Mouse (Mus musculus): ENCODE data around the gene Mmp15. TPM values are rescaled to one million over a fixed set of nuclear protein-coding genes. Genes with fewer than 3 reads are reported as not detected.
A peak's percentile ranks its signal among the peaks of the same experiment; 100 is the strongest.

The Mmp15 gene
- total RNA-seq, 2 experiments from 2014 or later: 13.4 to 13.6 TPM

GRCm38 (mm10) chr8:95336363-95336762 is 15.7 kb upstream of the Mmp15 start:
- DNase-seq (ENCODE audit: low spot score in 2 of 2): no peak

GRCm38 (mm10) chr8:95341721-95342120 is 10.3 kb upstream of the Mmp15 start:
- DNase-seq (ENCODE audit: low spot score in 2 of 2): no peak

DNA sequence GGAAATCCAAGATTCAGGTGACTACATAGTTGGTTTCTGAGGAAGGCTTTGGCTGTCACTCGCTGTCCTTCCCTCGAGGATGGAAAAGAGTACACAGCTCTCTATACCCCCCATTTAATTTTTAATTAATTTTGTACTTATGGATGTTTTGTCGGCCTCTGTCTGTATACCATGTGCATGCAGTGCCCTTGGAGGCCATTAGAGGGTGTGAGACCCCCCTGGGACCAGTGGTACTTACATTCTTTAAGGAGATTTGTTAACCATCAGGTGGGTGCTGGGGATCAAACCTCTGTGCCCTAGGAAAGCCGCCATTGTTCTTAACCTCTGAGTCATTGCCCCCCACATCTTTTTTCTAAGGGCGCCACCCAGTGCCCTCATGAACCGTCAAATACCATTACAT is 7.4 kb upstream of the Mmp15 start:
- DNase-seq (ENCODE audit: low spot score in 2 of 2): no peak

- peak; percentile 58 to 92 for DNase-seq (ENCODE audit: low spot score in 2 of 2)
These were observed 5.2 kb upstream of the Mmp15 start for GRCm38 (mm10) chr8:95346643-95347545.

GRCm38 (mm10) chr8:95348356-95348755 is 3.7 kb upstream of the Mmp15 start:
- DNase-seq (ENCODE audit: low spot score in 2 of 2): no peak

DNA sequence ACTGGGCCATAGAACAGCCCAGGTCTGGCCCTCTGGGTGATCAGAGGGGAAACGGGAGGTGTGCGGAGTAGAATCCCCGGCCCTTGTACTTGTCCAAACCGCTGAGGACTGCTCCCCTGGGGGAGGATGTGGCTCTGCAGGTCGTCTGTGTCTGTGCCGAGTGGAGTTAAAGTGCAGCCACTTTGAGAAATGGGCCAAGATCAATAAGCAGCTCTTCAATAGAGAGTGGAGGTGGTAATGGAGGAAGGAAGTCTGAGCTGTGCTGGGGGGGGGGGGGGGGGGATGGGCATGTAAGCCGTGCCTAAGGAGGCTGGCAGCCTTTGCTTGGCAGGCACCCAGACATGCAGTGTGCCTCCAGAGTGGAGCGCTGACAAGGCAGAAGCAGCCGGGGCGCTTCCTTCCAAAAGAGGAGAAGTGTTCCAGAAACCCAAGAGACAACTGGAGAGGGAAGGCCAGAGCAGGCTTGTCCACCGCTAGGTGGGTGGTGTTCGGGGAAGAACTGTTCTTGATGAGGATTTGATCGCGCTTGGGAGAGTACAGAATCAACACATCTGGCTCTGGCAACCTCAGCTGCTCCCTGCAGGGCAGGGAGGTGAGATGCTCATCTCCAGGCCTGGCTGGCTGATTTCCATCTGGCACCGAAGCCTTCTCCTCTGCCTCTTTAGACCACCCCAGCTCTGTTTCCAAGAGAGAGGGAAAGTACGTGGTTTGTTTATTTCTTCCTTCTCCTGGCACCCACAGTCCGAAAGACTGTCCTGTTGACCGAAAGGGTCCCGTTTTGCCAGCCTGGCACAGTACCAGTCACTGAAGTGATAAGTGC is 3.0 kb upstream of the Mmp15 start:
- DNase-seq (ENCODE audit: low spot score in 2 of 2): peak; percentile 64 to 81

- no peak for DNase-seq (ENCODE audit: low spot score in 2 of 2)
These were observed 607 bp upstream of the Mmp15 start for GRCm38 (mm10) chr8:95351461-95351860.

GRCm38 (mm10) chr8:95352871-95353866 is 1.1 kb downstream of the Mmp15 start:
- DNase-seq (ENCODE audit: low spot score in 2 of 2): no peak

DNA sequence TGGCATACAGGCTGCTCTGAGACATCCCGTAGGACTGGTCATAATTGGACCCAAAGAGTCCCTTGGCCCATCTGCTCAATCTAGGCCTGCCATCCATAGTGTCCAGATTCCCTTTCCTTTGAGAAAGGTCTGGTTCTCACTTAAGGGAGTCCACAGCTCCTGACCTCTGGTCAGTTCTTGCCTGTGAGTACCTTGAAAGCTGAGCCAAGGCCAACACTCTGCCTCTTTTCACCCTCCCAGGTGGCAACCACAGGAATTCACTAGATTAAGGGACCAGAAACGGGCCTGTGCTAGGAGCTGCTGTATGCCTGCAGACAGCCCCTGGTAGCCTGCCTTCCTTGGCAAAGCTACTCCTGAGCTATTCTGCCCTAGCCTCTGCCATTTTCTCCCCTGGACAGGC is 2.5 kb downstream of the Mmp15 start:
- no peak for DNase-seq (ENCODE audit: low spot score in 2 of 2)

DNA sequence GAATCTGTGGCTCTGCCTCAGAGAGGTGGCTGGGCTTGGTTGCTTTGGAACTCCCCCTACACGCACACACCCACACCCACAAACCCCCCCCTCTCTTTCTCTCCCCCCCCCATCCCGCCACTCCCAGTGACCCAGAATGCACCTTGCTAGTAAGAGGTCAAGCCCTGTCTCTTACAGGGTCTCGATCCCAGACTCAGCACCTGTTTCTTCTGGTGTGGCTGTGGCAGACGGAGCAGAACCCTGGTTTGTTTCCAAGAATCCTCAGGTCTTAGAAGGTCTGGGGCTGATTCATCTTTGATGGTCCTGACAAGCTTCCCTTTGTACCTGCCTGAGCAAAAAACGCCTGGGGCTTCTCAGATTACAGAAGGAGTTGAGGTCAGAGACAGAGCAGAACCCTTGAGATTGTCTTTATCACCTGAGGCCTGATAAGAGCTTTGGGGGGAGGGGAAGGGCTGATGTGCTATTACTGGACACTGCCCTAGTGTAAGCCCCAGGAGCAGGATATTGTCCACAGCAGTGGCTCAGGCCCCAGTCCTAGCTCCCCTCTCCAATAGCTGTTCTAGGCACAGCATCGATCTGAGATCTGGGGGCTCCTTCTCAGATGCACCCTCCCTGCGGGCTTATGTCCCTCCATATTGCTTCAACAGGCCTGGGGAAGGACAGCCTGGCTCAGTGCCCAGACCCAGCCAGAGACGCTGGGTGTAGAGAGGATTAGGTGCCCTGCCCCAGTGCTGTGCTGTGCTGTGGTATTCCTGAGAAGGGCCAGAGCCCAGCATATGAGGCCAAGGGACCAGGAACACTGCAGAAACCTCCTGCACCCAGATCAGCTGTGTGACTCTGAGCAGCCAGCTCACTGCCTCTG is 6.7 kb downstream of the Mmp15 start:
- DNase-seq (ENCODE audit: low spot score in 2 of 2): no peak

DNA sequence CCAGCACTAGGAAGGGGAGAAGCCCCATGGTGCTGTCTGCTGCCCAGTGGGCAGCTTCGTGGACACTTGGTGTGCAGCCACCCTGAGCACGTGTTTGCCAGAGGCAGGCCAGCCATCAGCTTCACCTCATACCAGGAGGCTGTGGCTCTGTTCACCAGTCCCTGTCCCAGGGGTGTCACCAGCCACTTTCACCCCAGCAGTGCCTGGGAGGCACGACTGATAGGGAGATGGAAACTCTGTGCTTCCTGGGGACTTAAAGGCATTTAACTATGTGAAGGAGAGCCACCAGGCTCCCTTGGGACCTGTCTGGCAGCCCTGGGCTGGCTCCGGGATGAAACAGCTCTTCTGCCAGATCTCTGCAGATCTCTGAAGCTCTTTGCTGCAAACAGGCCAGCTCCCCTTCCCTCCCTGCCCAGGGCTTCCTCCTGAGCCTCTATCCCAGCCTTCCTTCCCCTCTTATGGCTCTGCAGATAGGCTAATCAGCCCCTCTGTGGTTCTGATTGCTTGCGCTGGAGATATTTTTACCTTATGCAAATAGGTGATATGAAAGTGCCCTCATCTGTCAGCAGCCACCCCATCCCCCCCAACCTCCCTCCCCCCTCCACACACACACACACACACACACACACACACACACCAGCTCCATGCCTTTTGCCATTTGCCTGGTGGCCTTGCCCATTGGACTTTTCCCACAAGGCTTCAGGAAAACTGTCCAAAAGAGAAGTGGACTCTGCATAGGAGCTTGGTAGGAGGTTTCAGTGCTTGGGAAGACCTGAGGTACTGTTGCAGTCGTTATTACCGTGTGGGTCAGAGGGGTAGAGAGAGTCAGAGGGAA is 8.3 kb downstream of the Mmp15 start:
- DNase-seq (ENCODE audit: low spot score in 2 of 2): no peak

DNA sequence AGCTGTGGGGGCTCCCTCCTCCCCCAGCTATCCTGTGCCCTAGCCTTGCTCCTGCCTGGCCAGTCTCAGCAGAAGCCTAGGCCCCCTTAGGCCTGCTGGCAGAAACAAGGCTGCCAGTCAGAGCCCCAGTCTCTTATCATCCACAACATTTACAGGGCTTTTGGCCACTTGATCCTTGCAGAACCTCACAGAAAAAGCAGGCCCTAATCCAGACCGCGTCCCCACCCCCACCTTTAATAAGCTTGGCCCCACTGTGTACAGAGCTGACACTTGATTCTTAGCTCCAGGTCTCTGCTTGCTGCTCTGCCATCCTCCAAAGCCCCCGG is 8.9 kb downstream of the Mmp15 start:
- DNase-seq (ENCODE audit: low spot score in 2 of 2): no peak

DNA sequence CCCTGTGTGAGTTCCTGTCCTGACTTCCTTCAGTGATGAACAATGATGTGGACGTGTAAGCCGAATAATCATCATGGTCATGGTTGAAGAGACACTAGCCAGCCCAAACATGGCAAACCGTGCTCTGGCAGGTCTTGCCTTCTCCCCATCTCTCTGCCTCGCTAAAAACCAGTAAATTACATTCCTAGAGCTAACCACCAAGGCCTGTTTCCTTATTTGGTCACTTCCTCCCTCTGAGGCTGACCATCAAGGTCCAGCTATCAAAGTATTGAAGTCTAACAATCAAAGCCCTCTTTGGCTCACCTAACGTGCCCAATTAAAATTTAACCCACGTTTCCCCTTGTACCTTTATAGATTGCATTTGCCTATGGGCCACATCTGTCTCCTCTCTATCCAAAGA is 10.2 kb downstream of the Mmp15 start:
- DNase-seq (ENCODE audit: low spot score in 2 of 2): no peak

GRCm38 (mm10) chr8:95363849-95364248 is 11.8 kb downstream of the Mmp15 start:
- DNase-seq (ENCODE audit: low spot score in 2 of 2): no peak

GRCm38 (mm10) chr8:95369581-95370326 is 17.7 kb downstream of the Mmp15 start:
- no peak for DNase-seq (ENCODE audit: low spot score in 2 of 2)

GRCm38 (mm10) chr8:95373389-95374002 is 21.4 kb downstream of the Mmp15 start:
- DNase-seq (ENCODE audit: low spot score in 2 of 2): no peak

DNA sequence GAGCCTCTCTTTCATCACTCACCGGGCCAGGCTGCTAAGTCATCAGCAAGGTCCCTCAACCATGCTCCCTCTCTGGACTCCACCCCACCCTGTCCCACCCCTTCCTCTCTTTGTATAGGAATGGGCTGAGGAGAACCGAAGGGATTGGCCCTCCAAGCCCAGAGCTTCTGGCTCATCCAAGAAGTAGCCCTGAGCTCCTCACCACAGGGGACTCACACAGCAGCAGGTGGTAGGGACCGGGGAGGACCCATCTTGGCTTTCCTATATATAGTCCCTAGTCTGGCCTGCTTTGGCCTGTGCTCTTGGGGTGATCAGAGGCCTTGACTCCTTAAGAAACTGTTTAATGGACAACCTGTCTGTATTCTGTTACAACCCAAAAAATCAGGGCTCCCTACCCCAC is 22.4 kb downstream of the Mmp15 start:
- no peak for DNase-seq (ENCODE audit: low spot score in 2 of 2)

- DNase-seq (ENCODE audit: low spot score in 2 of 2): no peak
These were observed 23.4 kb downstream of the Mmp15 start for GRCm38 (mm10) chr8:95375374-95375930.
